Mouse (Mus musculus) naive thymus-derived CD4-positive, alpha-beta T cell, adult 2 months (primary cell): ENCODE results near the gene Sgsm2.
"Not testable (repeated sequence)": the region's sequence is repeated elsewhere in the genome, so short reads cannot be mapped to it uniquely, and the experiment has no call there.

Experiments used
- DNase-seq: peaks from one replicate; pipeline ENCODE4 v3.0.0-alpha.2; 2011; ENCODE audit warnings: low read depth

Sgsm2 gene

GRCm38 (mm10) chr11:74828404-74828931, 68.4 kb downstream of the Sgsm2 start:
- DNase-seq = peak; percentile 37

GRCm38 (mm10) chr11:74827791-74828403, 69.0 kb downstream of the Sgsm2 start:
- no peak for DNase-seq

GRCm38 (mm10) chr11:74826702-74827101, 70.2 kb downstream of the Sgsm2 start:
- DNase-seq = no peak

GRCm38 (mm10) chr11:74826151-74826550, 70.7 kb downstream of the Sgsm2 start:
- no peak for DNase-seq

GRCm38 (mm10) chr11:74822746-74823440, 74.0 kb downstream of the Sgsm2 start:
- DNase-seq = no peak

GRCm38 (mm10) chr11:74821463-74821862, 75.4 kb downstream of the Sgsm2 start:
- peak; percentile 43 for DNase-seq

GRCm38 (mm10) chr11:74820921-74821320, 75.9 kb downstream of the Sgsm2 start:
- no peak for DNase-seq

GRCm38 (mm10) chr11:74815795-74816194, 81.1 kb downstream of the Sgsm2 start:
- DNase-seq = peak; percentile 29

- DNase-seq = no peak
Observed at GRCm38 (mm10) chr11:74811538-74811937, 85.3 kb downstream of the Sgsm2 start.

- not testable (repeated sequence) for DNase-seq
Observed at GRCm38 (mm10) chr11:74811027-74811426, 85.8 kb downstream of the Sgsm2 start.

- no peak for DNase-seq
Observed at GRCm38 (mm10) chr11:74810134-74810533, 86.7 kb downstream of the Sgsm2 start.

GRCm38 (mm10) chr11:74808251-74808853, 88.5 kb downstream of the Sgsm2 start:
- no peak for DNase-seq

- no peak for DNase-seq
Observed at GRCm38 (mm10) chr11:74807246-74807882, 89.5 kb downstream of the Sgsm2 start.

GRCm38 (mm10) chr11:74804081-74804627, 92.7 kb downstream of the Sgsm2 start:
- DNase-seq = no peak

- no peak for DNase-seq
Observed at GRCm38 (mm10) chr11:74800658-74801057, 96.2 kb downstream of the Sgsm2 start.
